Mouse (Mus musculus) hindbrain, embryonic 15.5 days (tissue): ENCODE data around the gene Greb1. TPM values are rescaled to one million over a fixed set of nuclear protein-coding genes. Genes with fewer than 3 reads are reported as not detected.

Experiments
- ATAC-seq: fragments of 200-750 bp; cut with Nextera tagmentation; 2 replicates; pipeline ENCODE4 v1.8.0; 2017; ENCODE audit warnings: low read depth, moderate number of reproducible peaks, moderate TSS enrichment; ENCODE audit not compliant: low FRiP score
- H3K27ac ChIP-seq: fragments of 300-500 bp; sonication (generic); replicated peaks from 2 replicates; pipeline ENCODE4 v1.5.1; 2015; ENCODE audit warnings: mild to moderate bottlenecking, inconsistent platforms
- H3K27me3 ChIP-seq: fragments of 300-500 bp; sonication (generic); 2 replicates; pipeline ENCODE4 v1.6.1; 2015; ENCODE audit warnings: control low read depth, inconsistent platforms
- H3K36me3 ChIP-seq: fragments of 300-500 bp; sonication (generic); 2 replicates; pipeline ENCODE4 v1.6.1; 2015; ENCODE audit warnings: control low read depth, inconsistent platforms
- H3K4me1 ChIP-seq: fragments of 300-500 bp; sonication (generic); replicated peaks from 2 replicates; pipeline ENCODE4 v1.6.1; 2015; ENCODE audit warnings: control low read depth, inconsistent platforms
- H3K4me2 ChIP-seq: fragments of 300-500 bp; sonication (generic); 2 replicates; pipeline ENCODE4 v1.6.1; 2015; ENCODE audit warnings: moderate library complexity, mild to moderate bottlenecking, inconsistent platforms
- H3K4me3 ChIP-seq: fragments of 300-500 bp; sonication (generic); 2 replicates; pipeline ENCODE4 v1.5.1; 2015; ENCODE audit warnings: mild to moderate bottlenecking, inconsistent platforms
- H3K9ac ChIP-seq: fragments of 300-500 bp; sonication (generic); 2 replicates; pipeline ENCODE4 v1.6.1; 2015; ENCODE audit warnings: inconsistent platforms
- H3K9me3 ChIP-seq: fragments of 300-500 bp; sonication (generic); 2 replicates; pipeline ENCODE4 v1.6.1; 2016; ENCODE audit warnings: control low read depth, inconsistent platforms
- WGBS: fragments of 180-500 bp; shearing (Covaris S2); methylation state at CpG from one replicate; pipeline ENCODE4 v1.1.7; 2015; 5-methylcytosine and 5-hydroxymethylcytosine counted together
- polyA plus RNA-seq: library from polyadenylated mRNA; unstranded; fragments of >200 nt; fragmentation: Nextera tagmentation; extraction: Ambion mirVana; gene quantifications from 2 replicates; pipeline ENCODE4 v1.2.1, GENCODE M21; 2015

Gene Greb1
- polyA plus RNA-seq, 1 experiment from 2014 or later = 0.84 TPM

- H3K4me2 ChIP-seq = no peak overlapping the region
- ATAC-seq = peak; percentile 37; the same call in 1 of the 2 replicates
- no peak overlapping the region for H3K9ac ChIP-seq
- WGBS = 61% methylated on average over 6 of the region's 6 CpGs
- no peaks in the 10 kb centered on the region for H3K36me3 ChIP-seq
- no peaks in the 10 kb centered on the region for H3K27me3 ChIP-seq
- no peak overlapping the region for H3K27ac ChIP-seq
- H3K4me1 ChIP-seq = 0 out of 2 replicates have a peak, but pooled peaks cover 5% of the 10 kb centered on the region
- no peaks in the 10 kb centered on the region for H3K9me3 ChIP-seq
- H3K4me3 ChIP-seq = no peak overlapping the region
Observed at GRCm38 (mm10) chr12:16662955-16663585, 137.6 kb downstream of the Greb1 start.

GRCm38 (mm10) chr12:16661936-16662335 lies 138.8 kb downstream of the Greb1 start:
- Histone ChIP-seq H3K36me3 (no peaks in the 10 kb centered on the region), H3K9ac (no peak overlapping the region), H3K4me1 (0 out of 2 replicates have a peak, but pooled peaks cover 5% of the 10 kb centered on the region), H3K9me3 (no peaks in the 10 kb centered on the region), H3K4me3 (no peak overlapping the region), H3K4me2 (no peak overlapping the region), H3K27me3 (no peaks in the 10 kb centered on the region), H3K27ac (no peak overlapping the region)
- ATAC-seq = no peak
- 87% methylated on average over 2 of the region's 2 CpGs for WGBS

- H3K4me2 ChIP-seq = no peak overlapping the region
- no peak for ATAC-seq
- no peaks in the 10 kb centered on the region for H3K36me3 ChIP-seq
- H3K4me3 ChIP-seq = no peak overlapping the region
- no peak overlapping the region for H3K27ac ChIP-seq
- WGBS = 80% methylated on average over 10 of the region's 10 CpGs
- no peak overlapping the region for H3K9ac ChIP-seq
- H3K4me1 ChIP-seq = 0 out of 2 replicates have a peak, but pooled peaks cover 5% of the 10 kb centered on the region
- no peaks in the 10 kb centered on the region for H3K9me3 ChIP-seq
- no peaks in the 10 kb centered on the region for H3K27me3 ChIP-seq
Observed at GRCm38 (mm10) chr12:16661459-16661858, 139.2 kb downstream of the Greb1 start.

- no peak for ATAC-seq
- no peak overlapping the region for H3K9ac ChIP-seq
- no peaks in the 10 kb centered on the region for H3K36me3 ChIP-seq
- H3K9me3 ChIP-seq = no peaks in the 10 kb centered on the region
- H3K4me3 ChIP-seq = no peak overlapping the region
- WGBS = 73% methylated on average over 5 of the region's 5 CpGs
- H3K27ac ChIP-seq = no peak overlapping the region
- peaks cover 9% of the 10 kb centered on the region for H3K4me1 ChIP-seq
- peaks cover 32% of the 10 kb centered on the region for H3K27me3 ChIP-seq
- H3K4me2 ChIP-seq = no peak overlapping the region
Observed at GRCm38 (mm10) chr12:16656906-16657875, 143.5 kb downstream of the Greb1 start.

GRCm38 (mm10) chr12:16655604-16656003 lies 145.1 kb downstream of the Greb1 start:
- no peak for ATAC-seq
- Histone ChIP-seq H3K4me2 (no peak overlapping the region), H3K4me3 (no peak overlapping the region), H3K36me3 (no peaks in the 10 kb centered on the region), H3K4me1 (peaks cover 9% of the 10 kb centered on the region), H3K9ac (no peak overlapping the region), H3K9me3 (no peaks in the 10 kb centered on the region), H3K27me3 (peaks cover 40% of the 10 kb centered on the region), H3K27ac (no peak overlapping the region)
- 80% methylated on average over 4 of the region's 4 CpGs for WGBS

GRCm38 (mm10) chr12:16653332-16654093 lies 147.2 kb downstream of the Greb1 start, which contains the start of gene Ntsr2:
Gene Ntsr2, plus strand, starts transcription at chr12:16653382.
- peaks cover 9% of the 10 kb centered on the region for H3K4me1 ChIP-seq
- no peak within 1 kb of the TSS for H3K9ac ChIP-seq
- no peaks in the 10 kb centered on the region for H3K9me3 ChIP-seq
- peak within 1 kb of the TSS; percentile 41 for H3K4me3 ChIP-seq
- peak; percentile 92 for ATAC-seq
- peaks cover 40% of the 10 kb centered on the region for H3K27me3 ChIP-seq
- no peaks in the 10 kb centered on the region for H3K36me3 ChIP-seq
- peak within 1 kb of the TSS; percentile 90 for H3K4me2 ChIP-seq
- WGBS = 4% methylated on average over 58 of the region's 58 CpGs
- H3K27ac ChIP-seq = no peak within 1 kb of the TSS

- no peaks in the 10 kb centered on the region for H3K9me3 ChIP-seq
- H3K4me1 ChIP-seq = peaks cover 9% of the 10 kb centered on the region
- no peak overlapping the region for H3K27ac ChIP-seq
- H3K4me3 ChIP-seq = no peak overlapping the region
- H3K27me3 ChIP-seq = peaks cover 32% of the 10 kb centered on the region
- H3K4me2 ChIP-seq = no peak overlapping the region
- WGBS = 86% methylated on average over 6 of the region's 6 CpGs
- ATAC-seq = no peak
- H3K9ac ChIP-seq = no peak overlapping the region
- no peaks in the 10 kb centered on the region for H3K36me3 ChIP-seq
Observed at GRCm38 (mm10) chr12:16649819-16650218, 150.9 kb downstream of the Greb1 start.

GRCm38 (mm10) chr12:16648273-16648672 lies 152.4 kb downstream of the Greb1 start:
- H3K4me1 ChIP-seq = peaks cover 14% of the 10 kb centered on the region
- no peak overlapping the region for H3K4me2 ChIP-seq
- H3K9me3 ChIP-seq = no peaks in the 10 kb centered on the region
- peaks cover 18% of the 10 kb centered on the region for H3K27me3 ChIP-seq
- no peak for ATAC-seq
- no peak overlapping the region for H3K4me3 ChIP-seq
- H3K36me3 ChIP-seq = no peaks in the 10 kb centered on the region
- H3K9ac ChIP-seq = no peak overlapping the region
- WGBS = 93% methylated on average over 6 of the region's 6 CpGs
- H3K27ac ChIP-seq = no peak overlapping the region

- peaks cover 5% of the 10 kb centered on the region; the same call in 1 of the 2 replicates for H3K27me3 ChIP-seq
- H3K9me3 ChIP-seq = no peaks in the 10 kb centered on the region
- no peak overlapping the region for H3K9ac ChIP-seq
- no peaks in the 10 kb centered on the region for H3K36me3 ChIP-seq
- H3K27ac ChIP-seq = no peak overlapping the region
- no peak overlapping the region for H3K4me3 ChIP-seq
- peaks cover 11% of the 10 kb centered on the region for H3K4me1 ChIP-seq
- no peak for ATAC-seq
- 47% methylated on average over 9 of the region's 9 CpGs for WGBS
- no peak overlapping the region for H3K4me2 ChIP-seq
Observed at GRCm38 (mm10) chr12:16646780-16647409, 153.8 kb downstream of the Greb1 start.

- H3K9me3 ChIP-seq = no peaks in the 10 kb centered on the region
- no peaks in the 10 kb centered on the region for H3K27me3 ChIP-seq
- no peak for ATAC-seq
- no peak overlapping the region for H3K9ac ChIP-seq
- 49% methylated on average over 8 of the region's 8 CpGs for WGBS
- H3K4me3 ChIP-seq = no peak overlapping the region
- H3K4me1 ChIP-seq = peaks cover 11% of the 10 kb centered on the region
- H3K4me2 ChIP-seq = no peak overlapping the region
- H3K27ac ChIP-seq = no peak overlapping the region
- H3K36me3 ChIP-seq = no peaks in the 10 kb centered on the region
Observed at GRCm38 (mm10) chr12:16644698-16645097, 156.0 kb downstream of the Greb1 start.
